In the genomic region with DNA sequence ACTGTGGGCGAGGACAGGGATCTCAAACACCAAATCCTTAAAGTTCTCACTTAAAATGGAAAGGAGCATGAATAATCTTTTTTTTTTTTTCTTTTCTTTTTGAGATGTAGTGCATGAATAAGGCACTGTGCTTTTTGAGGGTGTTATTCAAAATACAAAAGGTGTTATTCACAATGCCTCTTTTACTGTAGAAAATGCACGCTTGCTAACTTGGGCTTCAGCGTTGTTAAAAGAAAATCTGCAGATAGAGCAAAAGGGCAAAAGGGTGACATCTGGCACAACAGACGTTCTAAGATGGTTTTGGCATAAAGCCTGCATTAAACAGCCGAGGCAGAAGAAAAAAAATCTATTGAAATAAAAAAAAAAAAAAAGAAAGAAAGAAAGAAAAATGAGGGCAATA, we compare ENCODE assay signal across 10 mouse cellular contexts.
A peak's percentile ranks its signal among the peaks of the same experiment; 100 is the strongest.
DNase-seq lines count a peak whose midpoint lies in the region; ATAC-seq and TF ChIP-seq lines count a peak whose summit lies in the region.
"Had no signal": no experiment of that assay in that cellular context is flagged by ENCODE, and none has a peak within 500 bp of the region (broad histone marks: within the 10 kb centered on the region; RNA-seq: fewer than 3 reads in every experiment).

No protein-coding gene starts in this region.

- H3K27ac ChIP-seq in embryonic facial prominence, embryonic 14.5 days (replicated peaks; ENCODE audit: low read depth, low read length): no peak overlapping the region
- no peak overlapping the region for H3K27ac ChIP-seq in embryonic facial prominence, embryonic 10.5 days (replicated peaks)
- peak overlapping the region; percentile 52; the same call in 1 of the 2 replicates for H3K27ac ChIP-seq in neural tube, embryonic 13.5 days (replicated peaks)
- no peak overlapping the region for H3K27ac ChIP-seq in neural tube, embryonic 15.5 days (replicated peaks)
- H3K27ac ChIP-seq in forebrain, embryonic 16.5 days (ENCODE audit: low read length): peak overlapping the region; percentile 64
- no peak overlapping the region for H3K27ac ChIP-seq in midbrain, postnatal 0 days (ENCODE audit: low read depth, low read length)
- H3K27ac ChIP-seq: gastrocnemius, adult 2 months; limb, embryonic 12.5 days had no signal

- WGBS in embryonic facial prominence, embryonic 14.5 days: 38% methylated on average over 5 of the region's 5 CpGs
- 50% methylated on average over 5 of the region's 5 CpGs for WGBS in embryonic facial prominence, embryonic 10.5 days
- 18% methylated on average over 5 of the region's 5 CpGs for WGBS in neural tube, embryonic 13.5 days
- WGBS in neural tube, embryonic 15.5 days: 19% methylated on average over 5 of the region's 5 CpGs
- 6% methylated on average over 5 of the region's 5 CpGs for WGBS in forebrain, embryonic 16.5 days
- 22% methylated on average over 5 of the region's 5 CpGs for WGBS in midbrain, postnatal 0 days

- intact Hi-C loops in heart, postnatal 36 days (cut with DNase I): no loop called here
- intact Hi-C loops in gastrocnemius, postnatal 14 days (cut with DNase I; ENCODE audit: low total_unique reads): no loop called here

- H3K4me2 ChIP-seq in embryonic facial prominence, embryonic 14.5 days (ENCODE audit: low read depth, low read length): no peak overlapping the region
- no peak overlapping the region for H3K4me2 ChIP-seq in neural tube, embryonic 13.5 days
- H3K4me2 ChIP-seq in neural tube, embryonic 15.5 days: no peak overlapping the region
- no peak overlapping the region for H3K4me2 ChIP-seq in forebrain, embryonic 16.5 days (ENCODE audit: low read length)
- no peak overlapping the region for H3K4me2 ChIP-seq in midbrain, postnatal 0 days (ENCODE audit: low read depth, low read length, poor library complexity, severe bottlenecking)
- H3K4me2 ChIP-seq: limb, embryonic 12.5 days had no signal

- peak; percentile 27 for DNase-seq in embryonic facial prominence, embryonic 14.5 days (ENCODE audit: low spot score)
- no peak for DNase-seq in embryonic facial prominence, embryonic 10.5 days (ENCODE audit: low spot score)
- DNase-seq in midbrain, postnatal 0 days (ENCODE audit: low spot score): peak; percentile 78
- no peak for DNase-seq in heart, postnatal 36 days
- no peak for DNase-seq in gastrocnemius, postnatal 14 days
- DNase-seq: gastrocnemius, adult 2 months had no signal

- no peak overlapping the region for H3K4me3 ChIP-seq in embryonic facial prominence, embryonic 14.5 days (ENCODE audit: low read depth, low read length)
- H3K4me3 ChIP-seq in embryonic facial prominence, embryonic 10.5 days: no peak overlapping the region
- H3K4me3 ChIP-seq in neural tube, embryonic 13.5 days: no peak overlapping the region
- no peak overlapping the region for H3K4me3 ChIP-seq in neural tube, embryonic 15.5 days (replicated peaks)
- H3K4me3 ChIP-seq in forebrain, embryonic 16.5 days (replicated peaks; ENCODE audit: low read length): no peak overlapping the region
- no peak overlapping the region for H3K4me3 ChIP-seq in midbrain, postnatal 0 days (ENCODE audit: low read depth, low read length)
- H3K4me3 ChIP-seq: gastrocnemius, adult 2 months; limb, embryonic 12.5 days had no signal

- ATAC-seq in embryonic facial prominence, embryonic 14.5 days (ENCODE audit: low read depth): no peak
- no peak for ATAC-seq in neural tube, embryonic 13.5 days (ENCODE audit: low read depth)
- ATAC-seq in neural tube, embryonic 15.5 days (ENCODE audit: low FRiP score): no peak
- ATAC-seq in forebrain, embryonic 16.5 days: peak; percentile 87
- no peak for ATAC-seq in midbrain, postnatal 0 days (ENCODE audit: low FRiP score)

- H3K27me3 ChIP-seq in embryonic facial prominence, embryonic 14.5 days (replicated peaks; ENCODE audit: control insufficient read depth, insufficient read depth, low read length): no peaks in the 10 kb centered on the region
- no peaks in the 10 kb centered on the region for H3K27me3 ChIP-seq in embryonic facial prominence, embryonic 10.5 days (replicated peaks; ENCODE audit: low read depth, poor library complexity, severe bottlenecking)
- H3K27me3 ChIP-seq in neural tube, embryonic 13.5 days: no peaks in the 10 kb centered on the region
- no peaks in the 10 kb centered on the region for H3K27me3 ChIP-seq in neural tube, embryonic 15.5 days (replicated peaks)
- no peaks in the 10 kb centered on the region for H3K27me3 ChIP-seq in forebrain, embryonic 16.5 days (replicated peaks; ENCODE audit: control insufficient read depth, insufficient read depth, low read length)
- no peaks in the 10 kb centered on the region for H3K27me3 ChIP-seq in midbrain, postnatal 0 days (ENCODE audit: insufficient read depth, low read length)
- H3K27me3 ChIP-seq: limb, embryonic 12.5 days had no signal

- H3K9me3 ChIP-seq in embryonic facial prominence, embryonic 14.5 days (ENCODE audit: control insufficient read depth, low read length): no peaks in the 10 kb centered on the region
- 0 out of 2 replicates have a peak, but pooled peaks cover 4% of the 10 kb centered on the region for H3K9me3 ChIP-seq in embryonic facial prominence, embryonic 10.5 days
- 0 out of 2 replicates have a peak, but pooled peaks cover 4% of the 10 kb centered on the region for H3K9me3 ChIP-seq in neural tube, embryonic 13.5 days
- no peaks in the 10 kb centered on the region for H3K9me3 ChIP-seq in neural tube, embryonic 15.5 days (replicated peaks)
- no peaks in the 10 kb centered on the region for H3K9me3 ChIP-seq in forebrain, embryonic 16.5 days (ENCODE audit: control insufficient read depth, low read length)
- H3K9me3 ChIP-seq in midbrain, postnatal 0 days (ENCODE audit: low read length): no peaks in the 10 kb centered on the region

- no peak overlapping the region for H3K9ac ChIP-seq in embryonic facial prominence, embryonic 14.5 days (ENCODE audit: low read depth, low read length)
- no peak overlapping the region for H3K9ac ChIP-seq in neural tube, embryonic 13.5 days
- H3K9ac ChIP-seq in neural tube, embryonic 15.5 days (replicated peaks): no peak overlapping the region
- H3K9ac ChIP-seq in forebrain, embryonic 16.5 days (replicated peaks; ENCODE audit: low read depth, low read length): no peak overlapping the region
- H3K9ac ChIP-seq in midbrain, postnatal 0 days (replicated peaks; ENCODE audit: low read length, poor library complexity, severe bottlenecking): no peak overlapping the region
- H3K9ac ChIP-seq: limb, embryonic 12.5 days had no signal

- H3K36me3 ChIP-seq in embryonic facial prominence, embryonic 14.5 days (ENCODE audit: control insufficient read depth, insufficient read depth, low read length): no peaks in the 10 kb centered on the region
- H3K36me3 ChIP-seq in embryonic facial prominence, embryonic 10.5 days (replicated peaks): no peaks in the 10 kb centered on the region
- no peaks in the 10 kb centered on the region for H3K36me3 ChIP-seq in neural tube, embryonic 13.5 days
- no peaks in the 10 kb centered on the region for H3K36me3 ChIP-seq in neural tube, embryonic 15.5 days
- no peaks in the 10 kb centered on the region for H3K36me3 ChIP-seq in forebrain, embryonic 16.5 days (ENCODE audit: control insufficient read depth, insufficient read depth)
- no peaks in the 10 kb centered on the region for H3K36me3 ChIP-seq in midbrain, postnatal 0 days (ENCODE audit: insufficient read depth, low read length)
- H3K36me3 ChIP-seq: limb, embryonic 12.5 days had no signal

- no peak for TF ChIP-seq CTCF in midbrain, postnatal 0 days (IDR thresholded peaks at IDR 0.05)

- no peaks in the 10 kb centered on the region for H3K4me1 ChIP-seq in embryonic facial prominence, embryonic 14.5 days (ENCODE audit: control insufficient read depth, insufficient read depth, low read length)
- no peaks in the 10 kb centered on the region for H3K4me1 ChIP-seq in embryonic facial prominence, embryonic 10.5 days
- H3K4me1 ChIP-seq in neural tube, embryonic 13.5 days (replicated peaks): peaks cover 16% of the 10 kb centered on the region
- H3K4me1 ChIP-seq in neural tube, embryonic 15.5 days: peaks cover 11% of the 10 kb centered on the region
- peaks cover 16% of the 10 kb centered on the region for H3K4me1 ChIP-seq in forebrain, embryonic 16.5 days (replicated peaks; ENCODE audit: control insufficient read depth, insufficient read depth, low read length)
- H3K4me1 ChIP-seq in midbrain, postnatal 0 days (ENCODE audit: insufficient read depth, low read length): no peaks in the 10 kb centered on the region
- H3K4me1 ChIP-seq: limb, embryonic 12.5 days had no signal

Comparison
In these comparisons a context has a peak if more than half of its experiments do, and no peak if none do; other contexts are left out.
1. DNase-seq: peak in embryonic facial prominence, embryonic 14.5 days (single experiment) and midbrain, postnatal 0 days (single experiment); none in embryonic facial prominence, embryonic 10.5 days (single experiment), heart, postnatal 36 days (0 of 2) and gastrocnemius, postnatal 14 days (single experiment).
2. H3K27ac ChIP-seq: peak in neural tube, embryonic 13.5 days (single experiment) and forebrain, embryonic 16.5 days (single experiment); none in embryonic facial prominence, embryonic 14.5 days (single experiment), embryonic facial prominence, embryonic 10.5 days (single experiment), neural tube, embryonic 15.5 days (single experiment) and midbrain, postnatal 0 days (single experiment).